Mouse (Mus musculus): ENCODE measurements around the gene Cdon.

DNA sequence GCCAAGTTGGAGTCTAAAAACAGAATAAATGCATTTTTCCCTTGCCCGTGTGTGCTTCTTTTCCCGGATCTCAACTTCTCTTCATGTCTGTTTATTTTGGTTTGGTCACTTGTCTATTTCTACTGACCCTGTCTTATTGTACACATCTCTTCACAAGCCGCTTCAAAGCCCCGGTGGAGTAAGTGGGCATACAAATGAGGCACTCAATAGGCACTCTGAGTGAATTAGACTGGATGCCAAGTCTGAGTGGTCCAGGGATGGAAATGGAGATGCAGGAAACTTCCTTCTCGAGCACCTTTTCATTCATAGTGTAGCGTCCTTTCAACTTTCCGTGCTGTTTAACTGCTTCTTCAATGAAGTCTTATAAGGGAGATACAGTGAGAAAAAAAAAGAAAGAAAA, 21.0 kb upstream of the Cdon start:
- TF ChIP-seq POLR2A (IDR thresholded peaks at IDR 0.05; ENCODE audit: insufficient read depth, low read depth, low read length) = no peak
- TF ChIP-seq CTCF (IDR thresholded peaks at IDR 0.05) = no peak
- TF ChIP-seq EP300 (IDR thresholded peaks at IDR 0.05; ENCODE audit: insufficient read depth, low read depth, low read length) = no peak
